Mouse (Mus musculus): ENCODE measurements around the gene Rnf208. TPM values are rescaled to one million over a fixed set of nuclear protein-coding genes. Genes with fewer than 3 reads are reported as not detected.

Rnf208 gene
- total RNA-seq (2014; rRNA removed) (156 and 170 TPM in 2 replicates), polyA plus RNA-seq (2015; fragmentation: Nextera tagmentation; extraction: Ambion mirVana) (197 and 219 TPM in 2 replicates)

DNA sequence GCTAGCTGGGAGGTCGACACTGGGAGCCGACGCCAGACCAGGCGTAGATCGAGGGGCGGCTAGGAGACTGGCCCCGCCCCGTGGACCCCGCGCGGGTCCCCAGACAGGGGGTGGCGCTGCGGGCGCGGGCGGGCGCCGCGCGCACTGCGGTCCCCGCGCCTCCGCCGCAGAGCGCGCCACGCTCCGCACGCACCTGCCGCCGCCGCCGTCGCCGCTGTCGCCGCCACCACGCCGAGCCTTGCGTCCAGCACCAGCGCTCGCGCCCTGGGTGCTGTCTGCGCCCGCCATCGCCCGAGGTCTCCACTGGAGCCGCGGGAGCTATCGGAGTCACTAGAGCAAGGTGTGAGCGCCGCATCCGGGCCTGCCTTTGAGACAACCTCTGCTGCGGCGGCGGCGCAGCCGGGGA is at the start of gene Rnf208, which contains the start of gene Cysrt1:
Gene Rnf208 (plus strand): TSS at position 155 of the 406 bp plus-strand sequence.
Gene Cysrt1 (minus strand): TSS at position 352 of the 406 bp plus-strand sequence.
- no peaks in the 10 kb centered on the region for H3K9me3 ChIP-seq (ENCODE audit: low read length)
- H3K36me3 ChIP-seq (ENCODE audit: insufficient read depth, low read length): peaks cover 5% of the 10 kb centered on the region; the same call in 1 of the 2 replicates
- WGBS: 0% methylated on average over 38 of the region's 59 CpGs
- H3K27ac ChIP-seq: peak within 1 kb of the TSS; percentile 80
- no peak for TF ChIP-seq CTCF (IDR thresholded peaks at IDR 0.05; ENCODE audit: low read depth)
- H3K4me1 ChIP-seq (ENCODE audit: insufficient read depth, low read length): peaks cover 12% of the 10 kb centered on the region
- no peaks in the 10 kb centered on the region for H3K27me3 ChIP-seq (ENCODE audit: insufficient read depth, low read length)
- ATAC-seq: peak; percentile 63
- peak within 1 kb of the TSS; percentile 88 for H3K4me2 ChIP-seq (ENCODE audit: low read depth, low read length)
- H3K4me3 ChIP-seq (ENCODE audit: low read length): peak within 1 kb of the TSS; percentile 56
- DNase-seq (ENCODE audit: low spot score): peak; percentile 77
- H3K9ac ChIP-seq (replicated peaks; ENCODE audit: low read length): peak within 1 kb of the TSS; percentile 73

GRCm38 (mm10) chr2:25193330-25193770 is 48.7 kb upstream of the Rnf208 start:
- H3K4me3 ChIP-seq (ENCODE audit: low read length): no peak overlapping the region
- no peak overlapping the region for H3K4me2 ChIP-seq (ENCODE audit: low read depth, low read length)
- H3K4me1 ChIP-seq (ENCODE audit: insufficient read depth, low read length): 0 out of 2 replicates have a peak, but pooled peaks cover 3% of the 10 kb centered on the region
- peaks cover 9% of the 10 kb centered on the region; the same call in 1 of the 2 replicates for H3K27me3 ChIP-seq (ENCODE audit: insufficient read depth, low read length)
- no peak overlapping the region for H3K27ac ChIP-seq
- WGBS: under 1% methylated on average over 6 of the region's 6 CpGs
- TF ChIP-seq CTCF (IDR thresholded peaks at IDR 0.05; ENCODE audit: low read depth): peak; percentile 97
- H3K9ac ChIP-seq (replicated peaks; ENCODE audit: low read length): no peak overlapping the region
- H3K36me3 ChIP-seq (ENCODE audit: insufficient read depth, low read length): no peaks in the 10 kb centered on the region
- peak; percentile 89 for ATAC-seq
- peak; percentile 90 for DNase-seq (ENCODE audit: low spot score)
- no peaks in the 10 kb centered on the region for H3K9me3 ChIP-seq (ENCODE audit: low read length)

GRCm38 (mm10) chr2:25194006-25194405 is 48.0 kb upstream of the Rnf208 start:
- H3K9me3 ChIP-seq (ENCODE audit: low read length): no peaks in the 10 kb centered on the region
- H3K27ac ChIP-seq: no peak overlapping the region
- H3K27me3 ChIP-seq (ENCODE audit: insufficient read depth, low read length): peaks cover 9% of the 10 kb centered on the region; the same call in 1 of the 2 replicates
- H3K4me2 ChIP-seq (ENCODE audit: low read depth, low read length): no peak overlapping the region
- no peak for DNase-seq (ENCODE audit: low spot score)
- ATAC-seq: no peak
- H3K4me3 ChIP-seq (ENCODE audit: low read length): no peak overlapping the region
- H3K9ac ChIP-seq (replicated peaks; ENCODE audit: low read length): no peak overlapping the region
- TF ChIP-seq CTCF (IDR thresholded peaks at IDR 0.05; ENCODE audit: low read depth): no peak
- 0 out of 2 replicates have a peak, but pooled peaks cover 3% of the 10 kb centered on the region for H3K4me1 ChIP-seq (ENCODE audit: insufficient read depth, low read length)
- 78% methylated on average over 5 of the region's 5 CpGs for WGBS
- peaks cover 3% of the 10 kb centered on the region; the same call in 1 of the 2 replicates for H3K36me3 ChIP-seq (ENCODE audit: insufficient read depth, low read length)

GRCm38 (mm10) chr2:25194486-25195171 is 47.4 kb upstream of the Rnf208 start:
- WGBS: 83% methylated on average over 17 of the region's 17 CpGs
- peaks cover 8% of the 10 kb centered on the region for H3K36me3 ChIP-seq (ENCODE audit: insufficient read depth, low read length)
- DNase-seq (ENCODE audit: low spot score): no peak
- no peak overlapping the region for H3K9ac ChIP-seq (replicated peaks; ENCODE audit: low read length)
- no peak overlapping the region for H3K4me2 ChIP-seq (ENCODE audit: low read depth, low read length)
- no peak overlapping the region for H3K27ac ChIP-seq
- H3K4me3 ChIP-seq (ENCODE audit: low read length): no peak overlapping the region
- ATAC-seq: no peak
- 0 out of 2 replicates have a peak, but pooled peaks cover 3% of the 10 kb centered on the region for H3K4me1 ChIP-seq (ENCODE audit: insufficient read depth, low read length)
- H3K9me3 ChIP-seq (ENCODE audit: low read length): no peaks in the 10 kb centered on the region
- no peak for TF ChIP-seq CTCF (IDR thresholded peaks at IDR 0.05; ENCODE audit: low read depth)
- peaks cover 9% of the 10 kb centered on the region; the same call in 1 of the 2 replicates for H3K27me3 ChIP-seq (ENCODE audit: insufficient read depth, low read length)

DNA sequence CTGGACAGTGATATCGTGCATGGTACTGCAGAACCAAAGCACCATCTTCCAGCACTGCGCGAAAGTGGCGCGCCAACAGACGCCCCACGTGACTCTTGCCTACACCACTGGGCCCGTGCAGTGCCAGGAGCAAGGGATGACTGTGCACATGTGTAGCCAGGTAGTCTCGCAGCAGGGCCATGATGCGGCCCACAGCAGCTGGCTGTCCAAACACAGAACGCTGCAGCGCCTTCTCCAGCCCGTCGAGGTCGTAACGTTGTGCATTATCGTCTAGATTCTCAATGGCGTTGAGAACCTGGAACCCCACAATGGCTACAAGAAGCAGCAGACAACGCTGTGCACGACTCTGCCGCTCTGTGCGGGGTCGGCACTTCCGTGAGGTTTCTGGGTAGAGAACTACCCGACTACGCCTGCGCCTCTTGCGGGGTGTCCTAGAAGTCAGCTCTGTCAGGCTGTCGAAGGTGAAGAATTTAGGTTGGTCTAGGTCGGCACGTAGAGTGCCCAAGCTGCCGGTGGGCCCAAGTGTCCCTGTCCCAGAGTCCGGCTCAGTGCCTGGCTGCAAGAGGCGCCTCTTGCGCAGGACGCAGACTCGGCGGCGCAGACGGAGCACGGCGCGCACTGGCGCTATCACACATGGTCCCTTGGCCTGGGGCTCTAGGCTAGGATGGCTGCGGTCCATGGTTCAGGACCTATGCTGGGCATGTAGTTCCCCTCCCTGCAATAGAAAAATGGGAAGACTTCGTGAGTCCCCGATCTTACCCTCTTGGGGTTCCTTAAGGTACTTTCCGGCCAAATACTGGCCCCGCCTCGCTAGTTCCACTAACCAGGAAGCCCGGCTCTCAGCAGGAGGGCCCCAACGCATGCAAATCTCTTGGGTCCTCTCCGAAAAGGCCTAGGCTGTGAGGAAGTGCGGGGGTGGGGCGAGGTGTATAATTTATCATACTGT is 46.6 kb upstream of the Rnf208 start:
- Histone ChIP-seq H3K9me3 (ENCODE audit: low read length) (no peaks in the 10 kb centered on the region), H3K4me3 (ENCODE audit: low read length) (no peak overlapping the region), H3K36me3 (ENCODE audit: insufficient read depth, low read length) (peaks cover 17% of the 10 kb centered on the region), H3K4me2 (ENCODE audit: low read depth, low read length) (peak overlapping the region; percentile 39), H3K27me3 (ENCODE audit: insufficient read depth, low read length) (peaks cover 9% of the 10 kb centered on the region; the same call in 1 of the 2 replicates), H3K9ac (replicated peaks; ENCODE audit: low read length) (no peak overlapping the region), H3K27ac (no peak overlapping the region), H3K4me1 (ENCODE audit: insufficient read depth, low read length) (0 out of 2 replicates have a peak, but pooled peaks cover 3% of the 10 kb centered on the region)
- TF ChIP-seq CTCF (IDR thresholded peaks at IDR 0.05; ENCODE audit: low read depth): no peak
- no peak for DNase-seq (ENCODE audit: low spot score)
- ATAC-seq: no peak
- 27% methylated on average over 55 of the region's 55 CpGs for WGBS
